In genomic region chr4:58986540-58987190, GRCm38 (mm10) we compare ENCODE assay signal across 8 mouse cellular contexts. TPM values are rescaled to one million over a fixed set of nuclear protein-coding genes. Genes with fewer than 3 reads are reported as not detected.
DNase-seq lines count a peak whose midpoint lies in the region; ATAC-seq and TF ChIP-seq lines count a peak whose summit lies in the region.

Gene Ptgr1 (minus strand): TSS chr4:58987119.

- WGBS in forebrain, embryonic 15.5 days: under 1% methylated on average over 28 of the region's 28 CpGs
- WGBS in lung, adult 2 months: 1% methylated on average over 28 of the region's 28 CpGs
- 2% methylated on average over 28 of the region's 28 CpGs for WGBS in olfactory bulb, adult 2 months
- 3% methylated on average over 28 of the region's 28 CpGs for WGBS in thymus, adult 2 months

- H3K9me3 ChIP-seq in ES-Bruce4 (replicated peaks; ENCODE audit: control insufficient read depth, insufficient read depth, low read length, poor library complexity, severe bottlenecking): no peaks in the 10 kb centered on the region
- no peaks in the 10 kb centered on the region for H3K9me3 ChIP-seq in forebrain, embryonic 15.5 days

- intact Hi-C loops in heart, postnatal 25 days (cut with DNase I): loop anchor here (5.0 kb wide), 1 partner anchor 351 kb away; no protein-coding TSS in a partner anchor

- no peaks in the 10 kb centered on the region for H3K27me3 ChIP-seq in ES-Bruce4 (ENCODE audit: control insufficient read depth, insufficient read depth, low read length, poor library complexity, severe bottlenecking)
- H3K27me3 ChIP-seq in forebrain, embryonic 15.5 days: no peaks in the 10 kb centered on the region
- no peaks in the 10 kb centered on the region for H3K27me3 ChIP-seq in thymus, adult 2 months (ENCODE audit: control insufficient read depth, insufficient read depth, low read length)

- peak within 1 kb of the TSS; percentile 86 for H3K4me2 ChIP-seq in forebrain, embryonic 15.5 days (replicated peaks)

- TF ChIP-seq POLR2A in ES-Bruce4 (IDR thresholded peaks at IDR 0.05; ENCODE audit: insufficient read depth, low read length): no peak
- peak; percentile 20; the same call in 1 of the 2 replicates for TF ChIP-seq POLR2A in lung, adult 2 months (IDR thresholded peaks at IDR 0.05; ENCODE audit: borderline replicate concordance, extremely low read depth, low read depth, low read length)
- TF ChIP-seq POLR2A in olfactory bulb, adult 2 months (IDR thresholded peaks at IDR 0.05; ENCODE audit: insufficient read depth, low read depth, low read length): no peak
- TF ChIP-seq POLR2A in thymus, adult 2 months (IDR thresholded peaks at IDR 0.05; ENCODE audit: control insufficient read depth, extremely low read depth, insufficient read depth, low read length, poor library complexity): 0 out of 2 replicates have a peak, but pooled peaks have one; percentile 28

- TF ChIP-seq CTCF in ES-Bruce4 (IDR thresholded peaks at IDR 0.05; ENCODE audit: low read depth, low read length): no peak
- TF ChIP-seq CTCF in lung, adult 2 months (IDR thresholded peaks at IDR 0.05; ENCODE audit: insufficient read depth, low read length): no peak
- TF ChIP-seq CTCF in olfactory bulb, adult 2 months (IDR thresholded peaks at IDR 0.05; ENCODE audit: insufficient read depth, low read depth, low read length): no peak
- no peak for TF ChIP-seq CTCF in thymus, adult 2 months (IDR thresholded peaks at IDR 0.05; ENCODE audit: borderline replicate concordance, control insufficient read depth, extremely low read depth, insufficient read depth, low read length, poor library complexity)

- peaks cover 1% of the 10 kb centered on the region for H3K4me1 ChIP-seq in ES-Bruce4 (ENCODE audit: control insufficient read depth, insufficient read depth, low read length)
- peaks cover 15% of the 10 kb centered on the region for H3K4me1 ChIP-seq in forebrain, embryonic 15.5 days
- H3K4me1 ChIP-seq in lung, adult 2 months (ENCODE audit: control insufficient read depth, insufficient read depth, low read length): no peaks in the 10 kb centered on the region
- H3K4me1 ChIP-seq in olfactory bulb, adult 2 months (ENCODE audit: control insufficient read depth, insufficient read depth, low read length): peaks cover 10% of the 10 kb centered on the region
- peaks cover 6% of the 10 kb centered on the region for H3K4me1 ChIP-seq in thymus, adult 2 months (replicated peaks; ENCODE audit: control insufficient read depth, insufficient read depth, low read length)

- ATAC-seq in forebrain, embryonic 15.5 days (replicated peaks): peak; percentile 70

- H3K27ac ChIP-seq in ES-Bruce4 (ENCODE audit: insufficient read depth, low read length): peak within 1 kb of the TSS; percentile 32; the same call in 1 of the 2 replicates
- no peak within 1 kb of the TSS for H3K27ac ChIP-seq in forebrain, embryonic 15.5 days (replicated peaks)
- no peak within 1 kb of the TSS for H3K27ac ChIP-seq in olfactory bulb, adult 2 months (ENCODE audit: insufficient read depth, low read depth, low read length)
- no peak within 1 kb of the TSS for H3K27ac ChIP-seq in thymus, adult 2 months (ENCODE audit: control insufficient read depth, insufficient read depth, low read length)

- peak; percentile 61 for DNase-seq in cerebellum, adult 11-12 months
- peak; percentile 53 for DNase-seq in heart, postnatal 25 days (ENCODE audit: low spot score)
- peak; percentile 70 to 90 for DNase-seq in layer of hippocampus, adult 18-20 months (ENCODE audit: low spot score in 2 of 2)
- peak; percentile 76 for DNase-seq in lung, adult 2 months
- peak; percentile 85 for DNase-seq in thymus, adult 2 months

- H3K36me3 ChIP-seq in ES-Bruce4 (ENCODE audit: control insufficient read depth, insufficient read depth, low read length, poor library complexity, severe bottlenecking): peaks cover 5% of the 10 kb centered on the region; the same call in 1 of the 2 replicates
- no peaks in the 10 kb centered on the region for H3K36me3 ChIP-seq in forebrain, embryonic 15.5 days
- no peaks in the 10 kb centered on the region for H3K36me3 ChIP-seq in thymus, adult 2 months (ENCODE audit: control insufficient read depth, insufficient read depth, low read length)

- H3K4me3 ChIP-seq in ES-Bruce4 (ENCODE audit: low read depth, low read length): peak within 1 kb of the TSS; percentile 92
- peak within 1 kb of the TSS; percentile 52 for H3K4me3 ChIP-seq in forebrain, embryonic 15.5 days
- peak within 1 kb of the TSS; percentile 70 for H3K4me3 ChIP-seq in lung, adult 2 months (replicated peaks; ENCODE audit: extremely low read depth, low read depth, low read length)
- H3K4me3 ChIP-seq in olfactory bulb, adult 2 months (ENCODE audit: insufficient read depth, low read depth, low read length): peak within 1 kb of the TSS; percentile 52
- H3K4me3 ChIP-seq in thymus, adult 2 months (ENCODE audit: control insufficient read depth, insufficient read depth, low read length): peak within 1 kb of the TSS; percentile 99

- peak within 1 kb of the TSS; percentile 77 for H3K9ac ChIP-seq in ES-Bruce4 (ENCODE audit: low read depth, poor library complexity, severe bottlenecking)
- H3K9ac ChIP-seq in forebrain, embryonic 15.5 days (replicated peaks): peak within 1 kb of the TSS; percentile 44

- TF ChIP-seq EP300 in ES-Bruce4 (IDR thresholded peaks at IDR 0.05; ENCODE audit: insufficient read depth, low read depth, low read length): no peak

RNA-seq across cellular contexts. Expression of gene Ptgr1, which starts in this region (rescaled TPM):
- 17.9 and 19.8 TPM in 2 replicates for polyA plus RNA-seq in ES-Bruce4 (2011; ENCODE audit: insufficient read depth, insufficient read length, low read depth, missing spikeins)
- 4.0 and 4.2 TPM in 2 replicates for polyA plus RNA-seq in forebrain, embryonic 15.5 days (2015; fragmentation: Nextera tagmentation; extraction: Ambion mirVana)
- 1 to 10 TPM; 4.2 to 4.7 TPM for total RNA-seq in heart, postnatal 25 days (2021)
- 1 to 10 TPM; 2.6 to 3.2 TPM for total RNA-seq in layer of hippocampus, adult 18-20 months (2021)
- polyA plus RNA-seq in lung, adult 2 months (2012; rRNA removed): 6.7 and 23.7 TPM in 2 replicates
- polyA plus RNA-seq in olfactory bulb, adult 2 months (2012; ENCODE audit: insufficient read depth, insufficient read length, low replicate concordance, missing spikeins): not detected in 2 replicates
- 3.0 and 3.4 TPM in 2 replicates for polyA plus RNA-seq in thymus, adult 2 months (2012; rRNA removed)

Comparison
In these comparisons a context has a peak if more than half of its experiments do, and no peak if none do; other contexts are left out.
1. POLR2A ChIP-seq: peak in lung, adult 2 months (single experiment) and thymus, adult 2 months (single experiment); none in ES-Bruce4 (single experiment) and olfactory bulb, adult 2 months (single experiment).
2. Peak in every context shown above with its lines, with median percentiles within 50 percentile points of each other: H3K4me3 ChIP-seq and DNase-seq.